Mouse (Mus musculus): ENCODE data around the gene Cacnb2. TPM values are rescaled to one million over a fixed set of nuclear protein-coding genes. Genes with fewer than 3 reads are reported as not detected.

Gene Cacnb2
- polyA plus RNA-seq, 3 experiments from 2014 or later, result 0.36 to 0.41 TPM; not detected in 1

- ATAC-seq, result peak; percentile 85
Observed at GRCm38 (mm10) chr2:14992531-14992930, 389.6 kb downstream of the Cacnb2 start.

- ATAC-seq, result no peak
Observed at GRCm38 (mm10) chr2:14996036-14996435, 393.1 kb downstream of the Cacnb2 start.

- ATAC-seq, result no peak
Observed at GRCm38 (mm10) chr2:14997836-14998235, 394.9 kb downstream of the Cacnb2 start.

DNA sequence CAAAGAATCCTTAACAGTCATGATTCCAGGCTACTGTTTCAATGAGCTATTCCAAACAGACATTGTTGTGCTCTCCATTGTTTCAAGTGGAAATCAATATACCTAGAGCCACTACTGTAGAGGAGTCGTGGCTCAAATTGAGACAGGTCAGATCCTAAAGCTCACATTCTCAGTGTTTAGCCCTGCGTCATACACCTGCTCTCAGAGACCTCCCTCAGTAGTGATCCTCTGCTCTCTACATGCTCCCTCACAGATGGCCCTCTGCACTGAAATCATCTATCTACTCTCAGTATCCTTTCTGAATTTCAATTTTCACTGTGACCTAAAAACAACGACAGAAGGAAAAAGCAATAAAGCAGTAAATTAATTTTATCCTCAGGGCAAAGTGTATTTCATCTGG lies 404.6 kb downstream of the Cacnb2 start:
- ATAC-seq, result no peak

- ATAC-seq, result no peak
Observed at GRCm38 (mm10) chr2:15008072-15008471, 405.2 kb downstream of the Cacnb2 start.

DNA sequence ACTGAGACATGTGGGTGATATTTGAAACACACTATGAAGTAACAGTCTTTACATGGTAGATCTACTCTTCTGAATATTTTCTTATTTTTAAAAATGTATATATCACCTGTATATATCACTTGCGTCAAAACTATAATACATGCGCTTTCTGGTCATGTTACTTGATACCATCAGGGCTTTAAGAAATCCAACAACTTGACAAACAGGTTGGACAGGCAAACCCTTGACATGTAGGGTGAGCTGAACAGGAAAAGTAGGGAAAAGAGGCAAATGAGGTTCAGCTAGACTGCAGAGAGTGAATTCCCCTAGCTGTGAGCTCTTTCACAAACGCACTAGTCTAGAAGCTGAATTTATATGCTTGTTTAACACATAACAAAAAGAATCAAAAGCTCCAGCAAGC lies 423.9 kb downstream of the Cacnb2 start:
- ATAC-seq, result no peak

- no peak for ATAC-seq
Observed at GRCm38 (mm10) chr2:15027816-15028215, 424.9 kb downstream of the Cacnb2 start.

Other genes starting within 250 kb of the Cacnb2 start
- gene Slc39a12, start 214.8 kb upstream of the Cacnb2 start, polyA plus RNA-seq (2017; shearing (Covaris generic)), result not detected

All from inflammation-experienced regulatory T-cells, adult 6 months (primary cell).